Mouse (Mus musculus): ENCODE results near the gene Col19a1.

The Col19a1 gene

DNA sequence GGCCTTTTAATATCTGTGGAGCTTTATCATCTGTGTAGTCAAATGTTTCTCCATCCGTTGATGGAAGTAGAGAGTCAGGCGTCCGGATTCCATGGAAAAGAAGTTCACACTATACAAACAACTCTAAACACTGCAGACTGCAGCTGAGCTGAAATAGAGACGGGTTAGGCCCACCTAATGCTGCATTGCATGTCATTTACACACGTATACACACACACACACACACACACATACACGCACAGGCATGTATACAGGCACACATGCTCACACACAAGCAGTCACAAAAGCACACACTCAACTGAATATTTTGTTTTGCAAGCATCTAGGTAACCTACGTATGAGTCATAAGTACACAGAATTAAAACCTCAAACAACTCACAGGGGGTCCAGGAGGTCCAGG is 284.2 kb downstream of the Col19a1 start:
- DNase-seq: no peak

DNA sequence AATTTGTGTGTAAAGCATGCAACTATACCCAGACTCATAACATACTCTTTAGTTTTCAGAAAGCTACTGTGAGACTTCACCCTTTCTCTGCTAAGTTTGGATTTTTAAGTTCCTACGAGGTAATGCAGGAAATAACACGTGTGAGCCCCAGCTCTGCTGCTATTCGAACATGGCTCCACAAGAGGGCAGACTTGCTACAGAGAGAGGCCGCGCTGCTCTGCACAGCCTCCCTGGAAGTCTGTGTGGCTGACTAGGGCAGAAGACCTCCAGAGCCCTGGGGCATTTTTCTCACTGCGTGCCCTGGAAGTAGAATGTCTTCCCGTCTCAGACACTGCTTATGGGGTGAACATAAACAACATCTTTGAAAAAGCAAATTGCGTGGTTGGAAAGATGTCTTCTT is 284.6 kb downstream of the Col19a1 start:
- DNase-seq: peak; percentile 14

DNA sequence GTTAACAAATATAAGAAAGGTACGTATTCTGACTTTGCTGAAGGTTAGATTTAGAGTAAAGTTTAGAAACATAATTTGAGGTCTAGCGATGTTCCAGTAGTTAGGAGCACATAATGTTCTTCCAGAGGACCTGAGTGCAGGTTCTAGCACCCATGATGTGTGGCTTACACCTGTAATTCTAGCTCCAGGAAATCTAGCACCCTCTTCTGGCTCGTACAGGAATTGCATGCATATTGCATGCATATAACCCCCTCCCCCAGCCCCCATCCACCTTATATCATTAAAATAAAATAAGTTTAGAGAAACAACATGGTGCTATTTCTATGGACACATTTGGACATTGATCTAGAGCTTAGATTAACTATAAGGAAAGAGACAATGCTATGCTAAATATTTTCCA is 286.6 kb downstream of the Col19a1 start:
- no peak for DNase-seq

DNA sequence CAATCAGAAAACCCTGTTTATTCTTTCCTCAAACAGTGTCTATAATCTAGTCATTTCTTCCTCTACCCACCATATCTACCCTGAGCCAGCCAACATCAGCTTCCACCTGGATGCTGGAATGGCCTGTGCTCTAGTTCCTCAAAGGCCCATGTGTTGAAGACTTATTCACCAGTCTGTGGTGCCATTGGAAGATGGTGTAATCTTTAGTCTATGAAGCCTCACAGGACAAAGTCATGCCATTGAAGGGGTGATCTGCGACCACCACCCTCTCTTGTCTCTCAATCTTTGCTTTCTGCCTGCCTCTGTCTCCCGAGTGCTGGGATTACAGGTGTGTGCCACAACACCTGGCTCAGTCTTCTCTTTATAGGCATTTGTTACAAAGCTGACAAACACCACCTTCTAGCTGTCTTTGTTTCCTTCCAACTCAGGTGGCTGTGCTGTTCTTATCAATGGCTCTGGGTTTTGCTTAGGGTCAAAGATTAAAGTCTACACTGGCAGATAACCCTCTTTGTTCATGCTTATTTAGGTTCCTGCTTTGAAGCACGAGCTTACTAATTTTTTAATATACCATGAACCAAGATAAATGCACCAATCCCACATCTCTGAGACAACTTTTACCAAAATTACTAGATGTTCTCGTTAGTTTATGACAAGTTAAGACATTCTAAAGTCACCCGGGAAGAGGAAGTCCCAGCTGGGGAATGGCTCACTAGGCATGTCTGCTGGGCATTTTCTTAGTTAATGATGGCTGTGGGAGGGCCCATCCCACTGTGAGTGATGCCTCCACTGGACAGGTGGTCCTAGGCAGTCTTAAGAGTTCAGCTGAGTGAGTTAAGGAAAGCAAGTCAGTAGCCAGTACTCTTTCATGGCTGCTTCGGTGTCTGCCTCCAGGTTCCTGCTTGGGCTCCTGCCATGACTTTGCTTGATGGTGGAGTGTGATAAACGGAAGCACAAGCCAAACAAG is 292.0 kb downstream of the Col19a1 start:
- no peak for DNase-seq

DNA sequence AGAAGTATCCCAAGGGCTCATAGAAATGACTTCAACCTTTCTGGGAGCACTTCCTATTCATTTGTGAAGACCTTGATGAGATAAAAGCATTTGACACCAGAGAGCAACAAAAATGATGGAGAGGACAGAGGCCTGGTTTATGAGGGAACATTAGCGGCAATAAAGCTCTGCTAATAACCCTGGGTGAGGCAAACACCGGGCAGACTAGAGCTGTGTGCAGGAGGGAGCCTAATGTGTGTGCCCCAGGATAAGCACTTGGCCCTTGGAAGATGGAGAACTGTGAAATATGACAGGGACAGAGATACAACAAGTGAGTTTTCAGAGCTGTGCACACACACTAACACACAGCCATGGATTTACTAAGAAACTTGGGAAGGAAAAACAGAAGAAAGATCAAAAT is 294.8 kb downstream of the Col19a1 start:
- DNase-seq: no peak

DNA sequence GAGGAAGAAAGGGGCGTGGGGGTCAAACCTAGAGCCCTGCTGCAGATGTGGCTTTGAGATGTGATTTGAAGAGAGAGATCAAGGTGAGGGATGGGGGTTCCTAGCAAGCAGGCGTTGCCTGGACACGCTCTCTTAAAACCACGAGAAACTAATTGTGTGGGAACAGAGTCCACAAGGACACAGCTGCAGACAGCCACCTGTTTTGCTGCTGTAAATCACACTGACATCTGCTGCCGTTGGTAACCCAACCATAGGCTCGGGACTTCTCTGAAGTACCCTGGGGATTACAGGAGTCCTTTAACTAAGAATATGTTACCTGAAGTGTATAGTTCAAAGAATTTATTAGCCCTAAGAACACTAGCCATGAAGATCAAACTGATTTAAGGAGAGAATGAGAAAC is 300.9 kb downstream of the Col19a1 start:
- DNase-seq: no peak

DNA sequence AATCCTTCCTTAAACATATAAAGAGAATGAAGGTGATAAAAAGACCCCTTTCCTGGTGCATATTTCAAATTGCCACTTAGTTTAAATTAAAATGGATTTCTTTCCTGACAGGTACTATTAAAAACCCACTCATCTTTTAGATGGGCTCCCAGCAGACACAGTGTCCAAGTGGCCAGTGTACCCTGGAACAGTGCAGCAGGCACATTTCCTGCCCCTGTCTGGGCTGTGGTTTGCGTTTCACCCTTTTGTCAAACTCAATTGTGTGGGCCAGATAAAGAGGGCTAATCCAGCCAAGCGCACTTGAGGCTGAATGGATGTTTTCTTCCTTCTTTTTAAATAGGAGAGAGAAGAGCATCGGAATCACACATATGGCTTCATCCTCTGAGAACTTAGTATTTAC is 320.2 kb downstream of the Col19a1 start:
- DNase-seq: no peak

DNA sequence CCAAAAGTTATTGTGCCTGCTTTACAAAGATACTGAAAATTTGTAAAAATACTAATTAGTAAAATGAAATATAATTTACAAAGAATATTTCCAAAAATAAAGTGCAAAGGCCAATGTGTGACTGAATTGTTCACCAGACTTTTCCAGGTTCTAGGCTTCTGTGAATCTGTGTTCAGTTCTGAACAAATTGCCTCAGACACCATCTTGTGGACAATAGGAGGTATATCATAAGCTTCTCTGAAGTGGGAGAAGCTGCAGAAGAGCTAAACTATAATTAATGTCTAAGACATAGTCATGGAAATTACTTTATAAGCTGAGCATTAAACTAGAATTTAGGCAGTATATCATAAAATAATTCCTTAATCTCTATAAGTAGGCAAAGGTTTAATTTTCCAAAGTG is 326.1 kb downstream of the Col19a1 start:
- no peak for DNase-seq

DNA sequence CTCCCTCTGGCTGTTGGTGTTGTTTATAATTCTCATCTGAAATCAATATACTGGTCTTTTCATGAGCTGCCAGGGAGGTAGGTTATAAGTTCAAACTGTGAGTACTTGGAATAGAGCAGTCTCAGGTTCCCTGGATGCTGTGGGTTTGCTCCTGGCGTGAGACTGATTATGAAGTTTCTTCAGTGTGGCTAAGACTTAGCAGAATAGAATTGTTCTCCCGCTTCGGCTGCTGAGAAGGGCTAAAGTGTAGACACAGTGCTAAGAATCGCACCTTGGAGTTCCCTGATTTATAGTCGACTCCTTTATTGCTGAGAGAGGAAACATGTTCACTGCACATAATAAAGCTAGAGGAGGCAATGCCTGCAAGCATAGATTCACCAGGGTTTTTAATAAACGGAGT is 327.9 kb downstream of the Col19a1 start:
- no peak for DNase-seq

DNA sequence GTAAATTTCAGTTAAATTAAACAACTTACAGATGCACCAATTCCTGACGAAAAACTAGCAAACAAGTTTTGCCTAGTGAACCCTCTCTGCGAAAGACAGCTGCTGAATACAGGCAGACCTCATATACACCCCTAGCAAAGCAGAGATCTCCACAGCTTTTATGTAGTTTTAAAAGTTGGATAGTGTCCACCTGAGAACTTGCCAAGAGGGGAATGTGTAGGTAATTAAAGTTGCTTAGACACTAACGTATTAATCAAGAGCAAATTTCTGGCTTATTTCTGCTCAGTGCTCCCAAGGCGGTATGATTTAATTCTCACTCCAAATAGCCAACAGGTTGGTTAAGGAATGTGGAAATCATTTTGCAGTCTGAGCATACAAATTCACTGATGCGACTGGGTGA is 329.3 kb downstream of the Col19a1 start:
- no peak for DNase-seq

DNA sequence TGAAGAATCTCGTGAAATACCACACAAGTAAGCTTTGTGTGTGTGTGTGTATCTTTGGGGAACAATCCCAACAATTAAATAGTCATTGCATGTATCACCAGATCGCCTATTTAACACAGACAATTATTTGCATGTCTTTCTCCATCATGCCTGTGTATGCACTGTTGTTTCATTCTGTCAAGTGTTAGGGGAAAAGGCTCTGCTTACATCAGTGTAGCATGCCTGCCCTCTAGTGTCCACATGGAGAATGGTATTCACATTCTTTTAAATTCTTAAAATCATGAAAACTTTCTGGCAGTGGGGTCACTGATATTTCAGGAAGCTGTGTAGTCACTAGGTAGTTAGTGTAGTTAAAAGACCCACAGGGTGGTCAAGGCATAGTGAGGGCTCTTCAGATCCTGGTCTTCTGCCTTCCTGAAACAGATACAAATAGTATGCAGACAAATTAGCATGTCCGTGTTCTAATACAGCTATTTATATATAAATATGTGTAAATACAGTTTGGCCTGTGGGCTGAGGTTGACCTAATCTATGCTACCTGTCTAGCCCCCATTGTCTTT is 338.1 kb downstream of the Col19a1 start:
- peak; percentile 51 for DNase-seq

DNA sequence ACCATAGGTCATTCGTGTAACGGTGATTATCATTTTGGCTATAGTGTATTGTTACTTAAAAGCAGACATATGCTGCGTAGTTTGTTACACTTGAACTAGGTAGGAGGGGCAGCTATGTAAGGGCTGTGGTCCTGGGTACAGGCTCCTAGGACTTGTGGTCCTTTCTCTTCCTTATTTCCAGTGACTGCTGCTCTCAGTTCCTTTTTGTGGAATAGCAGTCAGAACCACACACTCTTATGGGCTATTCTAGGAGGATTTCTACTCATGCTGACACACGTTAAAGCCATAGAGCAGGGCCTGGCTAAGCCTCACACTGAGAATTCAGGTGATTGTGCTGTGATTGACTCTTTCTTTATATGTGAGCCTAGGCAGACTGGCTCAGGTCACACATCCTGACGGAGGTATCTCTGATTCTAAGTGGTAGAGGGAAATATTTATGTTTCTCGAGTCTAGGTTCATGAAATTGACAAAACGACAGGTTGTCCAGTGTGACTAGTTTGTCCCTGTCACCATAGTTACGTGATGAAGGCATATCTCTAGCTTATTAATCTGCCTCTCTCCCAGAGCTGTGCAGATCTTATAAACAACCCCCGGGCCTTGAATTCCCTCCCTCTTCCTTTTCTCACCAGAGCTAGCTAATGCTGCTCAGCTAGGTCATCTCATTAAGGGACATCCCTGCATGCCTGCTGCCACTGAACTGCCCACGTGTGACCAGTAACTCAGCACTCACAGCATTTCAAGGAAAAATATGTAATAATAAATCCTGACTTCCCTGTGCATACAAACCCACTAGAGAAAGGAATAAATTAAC is 338.8 kb downstream of the Col19a1 start:
- DNase-seq: no peak

DNA sequence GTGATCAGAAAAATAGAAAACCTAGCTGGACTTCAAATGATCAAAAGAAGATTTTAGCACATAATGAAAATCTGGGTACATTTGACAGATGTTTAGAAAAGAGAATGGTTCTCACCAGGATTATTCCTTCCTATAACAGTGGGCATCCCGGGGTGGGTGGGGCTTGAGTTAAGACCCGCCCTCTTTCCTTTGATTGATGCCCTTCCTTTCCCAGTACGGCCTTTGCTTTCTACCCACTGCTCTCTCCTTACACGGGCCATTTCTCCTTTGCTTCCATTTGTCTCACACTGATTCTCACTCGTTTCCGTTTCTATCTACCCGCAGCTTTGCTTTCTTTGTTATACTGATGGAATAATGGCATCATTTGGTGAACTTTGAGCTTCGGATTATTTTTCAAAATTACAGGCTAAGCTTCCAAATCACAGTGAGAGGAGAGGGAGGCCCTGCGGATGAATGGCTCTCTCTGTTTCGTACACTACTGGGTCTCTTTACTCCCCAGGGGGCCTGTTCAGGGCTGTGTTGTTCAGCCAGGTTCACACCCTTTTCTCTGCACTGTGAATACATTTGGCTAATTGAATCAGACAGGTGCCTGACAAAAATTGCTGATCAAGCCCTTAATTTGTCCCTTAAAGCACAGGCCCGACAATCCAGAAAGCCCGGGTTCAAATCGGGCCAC is 341.4 kb downstream of the Col19a1 start:
- DNase-seq: no peak

DNA sequence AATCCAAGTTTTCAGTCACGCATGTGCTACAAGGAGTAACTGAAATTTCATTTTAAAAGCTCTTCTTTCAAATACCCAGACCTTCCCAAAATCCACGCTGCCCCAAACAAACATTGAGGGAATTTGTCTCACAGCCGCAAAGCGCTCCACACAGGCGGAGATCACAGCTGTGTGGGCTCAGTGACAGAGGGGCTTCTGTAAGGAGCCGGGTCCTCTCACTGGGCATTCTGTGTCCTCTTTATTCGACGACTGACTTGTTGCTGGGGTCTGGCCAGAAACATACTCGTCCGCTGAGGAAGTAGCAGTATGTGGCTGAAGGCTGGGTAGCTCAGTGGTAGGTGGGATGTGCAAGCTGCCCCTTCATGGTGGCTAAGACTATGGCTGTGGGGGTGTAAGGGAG is 342.3 kb downstream of the Col19a1 start:
- DNase-seq: no peak

DNA sequence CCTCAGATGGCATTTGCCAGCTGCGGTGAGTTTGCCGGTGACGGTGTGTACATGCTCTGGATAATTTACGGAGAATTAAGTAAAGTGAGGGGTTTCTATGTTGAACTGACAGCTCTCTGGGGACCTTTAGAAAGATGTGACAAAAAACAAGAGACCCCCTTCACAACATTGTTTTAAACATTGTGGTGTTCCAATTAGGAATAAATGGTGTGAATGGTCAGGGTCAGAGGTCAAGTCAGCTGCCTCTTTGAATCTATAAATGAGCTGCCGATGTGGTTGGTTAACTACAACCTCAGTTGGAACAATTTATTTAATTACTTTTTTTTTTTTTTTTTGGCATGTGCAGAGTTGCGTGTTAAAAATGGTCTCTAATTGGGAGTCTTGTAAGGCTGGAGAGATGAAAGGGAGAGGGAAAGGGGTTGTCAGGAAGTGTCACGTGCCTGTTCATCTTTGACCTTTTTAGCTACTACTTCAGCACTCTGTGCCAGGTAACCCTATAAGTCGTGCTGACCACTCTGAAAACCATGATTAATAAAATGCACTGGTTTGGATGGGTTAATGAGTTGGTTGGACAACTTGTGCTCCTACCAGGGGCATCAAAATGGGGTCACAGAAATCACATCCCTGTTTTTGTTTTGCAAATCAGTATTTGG is 347.1 kb downstream of the Col19a1 start:
- DNase-seq: no peak

DNA sequence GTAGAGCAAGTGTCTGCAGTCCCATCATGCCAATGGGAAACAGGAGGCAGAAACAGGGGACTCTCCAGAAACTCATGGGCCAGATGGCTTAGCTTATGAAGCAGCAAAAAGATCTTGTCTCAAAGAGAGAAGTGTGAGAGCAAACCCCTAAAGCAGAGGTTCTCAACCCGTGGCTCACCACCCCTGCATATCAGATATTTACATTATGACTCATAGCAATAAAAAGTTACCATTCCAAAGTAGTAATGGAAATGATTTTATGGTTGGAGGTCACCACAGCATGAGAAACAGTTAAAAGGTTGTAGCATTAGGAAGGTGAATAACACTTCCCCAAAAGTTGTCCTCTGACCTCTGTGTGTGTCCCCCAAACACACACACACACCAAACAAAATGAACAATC is 350.9 kb downstream of the Col19a1 start:
- DNase-seq: no peak

DNA sequence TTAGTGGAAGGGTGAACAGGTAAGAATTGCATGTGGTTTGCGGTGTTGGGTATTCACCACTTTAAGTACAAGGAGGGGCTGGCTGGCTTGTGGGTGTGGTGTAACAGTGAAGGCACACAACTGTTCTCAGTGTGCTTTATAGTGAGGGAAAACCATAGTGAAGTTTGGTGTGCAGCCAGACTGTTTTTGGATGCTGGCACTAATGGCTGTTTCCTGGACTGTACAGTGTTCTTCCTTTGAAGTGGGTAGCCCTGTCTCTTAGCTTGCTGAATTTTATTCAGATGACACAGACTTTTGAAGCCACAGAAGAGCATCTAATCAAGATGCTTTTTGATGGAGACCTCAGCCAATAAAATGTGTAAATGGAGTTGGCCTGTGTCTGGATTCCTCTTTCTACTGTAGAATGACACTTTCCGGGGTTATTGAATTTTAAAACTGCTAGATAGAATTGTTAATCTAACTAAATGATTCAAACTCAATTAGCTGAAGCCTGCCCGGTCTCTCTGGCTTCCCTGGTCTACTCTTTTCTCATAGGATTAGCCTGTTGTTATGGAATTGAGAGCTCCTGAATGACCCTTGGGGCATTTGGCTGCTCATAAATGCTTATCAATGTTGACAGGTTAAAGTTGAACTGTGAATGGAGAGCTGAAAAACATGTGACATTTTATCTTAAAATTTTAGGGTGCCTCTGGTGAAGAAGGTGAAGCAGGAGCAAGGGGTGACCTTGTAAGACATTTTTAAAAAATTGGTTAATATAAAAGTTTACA is 355.6 kb downstream of the Col19a1 start:
- DNase-seq: no peak

DNA sequence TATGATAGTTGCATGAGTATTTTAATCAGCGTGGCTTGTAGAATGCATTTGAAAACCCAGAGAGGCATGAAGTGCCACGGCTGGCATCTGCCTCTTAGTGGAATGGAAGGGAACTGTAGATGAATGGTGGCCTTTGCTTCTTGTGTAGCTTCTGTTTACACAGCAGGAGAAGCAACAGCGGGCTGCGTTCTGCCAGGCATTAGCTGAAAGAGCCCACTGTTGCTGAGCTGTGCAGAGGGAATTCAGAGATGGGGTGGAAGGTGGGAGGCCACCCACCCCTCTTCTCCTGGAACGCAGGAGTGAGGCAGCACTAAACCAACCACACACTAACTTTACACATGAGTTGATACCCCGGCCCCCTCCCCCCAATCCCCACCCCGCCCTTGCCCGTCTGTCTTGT is 356.8 kb downstream of the Col19a1 start:
- DNase-seq: no peak

DNA sequence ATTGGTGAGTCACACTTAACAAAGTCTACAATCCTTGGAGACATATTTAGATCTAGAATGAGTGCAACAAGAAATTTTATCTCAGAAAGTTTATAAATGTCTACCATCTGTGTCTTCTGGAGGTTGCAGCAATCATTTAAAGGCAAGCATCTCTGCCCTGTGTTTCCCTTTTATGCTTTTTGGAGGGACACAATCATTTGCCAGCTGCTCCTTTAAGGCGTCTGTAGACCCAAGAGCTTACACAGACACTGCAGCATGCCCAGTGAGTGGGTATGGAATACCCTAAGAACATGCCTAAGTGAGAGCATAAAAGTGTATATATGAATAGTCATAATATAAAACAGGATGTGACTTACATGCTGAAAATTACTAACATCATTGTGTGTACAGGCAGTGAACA is 357.7 kb downstream of the Col19a1 start:
- DNase-seq: no peak

DNA sequence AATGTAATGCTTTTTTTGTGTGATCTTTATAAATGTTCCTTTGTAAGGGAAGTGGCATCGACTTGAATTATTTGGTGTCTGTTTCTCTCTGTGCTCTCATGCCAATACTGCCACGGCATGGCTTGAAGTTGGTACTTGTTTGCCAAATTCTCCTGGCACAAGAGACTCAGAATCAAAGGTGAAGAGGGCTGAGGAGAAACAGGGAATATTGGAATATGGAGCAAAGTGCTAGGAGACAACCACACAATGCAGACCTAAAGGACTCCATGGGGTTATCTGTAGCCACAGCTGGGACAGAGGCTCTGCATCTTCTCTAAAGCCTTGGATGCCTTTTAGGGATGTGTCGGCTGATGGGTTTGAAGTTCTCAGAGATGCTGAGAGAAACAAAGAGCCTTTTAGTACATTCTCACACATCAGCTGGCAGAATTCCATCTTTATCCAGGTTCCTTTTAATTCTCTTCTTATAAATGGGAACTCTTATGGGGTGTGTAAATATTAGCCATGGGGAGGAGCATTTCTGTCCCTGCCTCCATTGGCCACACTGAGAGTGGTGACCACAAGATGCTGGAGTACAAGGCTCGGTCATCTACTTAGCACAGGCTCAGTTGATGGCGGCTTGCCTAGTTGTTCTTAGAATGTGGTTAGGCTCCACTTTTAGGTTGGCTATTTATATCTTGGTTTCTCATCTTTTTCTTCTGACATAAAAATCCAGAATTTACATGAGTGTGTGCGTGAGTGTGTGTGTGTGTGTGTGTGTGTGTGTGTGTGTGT is 360.1 kb downstream of the Col19a1 start:
- no peak for DNase-seq
